Mouse (Mus musculus): ENCODE data around the gene Faim2. TPM values are rescaled to one million over a fixed set of nuclear protein-coding genes. Genes with fewer than 3 reads are reported as not detected.

Faim2 gene
- polyA plus RNA-seq, 1 experiment from 2014 or later: 1.6 TPM

- Histone ChIP-seq H3K9me3 (ENCODE audit: control insufficient read depth) (no peaks in the 10 kb centered on the region), H3K4me2 (replicated peaks; ENCODE audit: low read depth) (no peak overlapping the region), H3K27ac (ENCODE audit: low read depth, low read length) (no peak overlapping the region), H3K9ac (ENCODE audit: low read depth, low read length) (no peak overlapping the region), H3K4me1 (replicated peaks; ENCODE audit: control insufficient read depth, insufficient read depth, low read length) (no peaks in the 10 kb centered on the region), H3K4me3 (ENCODE audit: low read depth, low read length) (no peak overlapping the region), H3K27me3 (replicated peaks; ENCODE audit: control insufficient read depth, insufficient read depth, low read length) (no peaks in the 10 kb centered on the region), H3K36me3 (ENCODE audit: control insufficient read depth, insufficient read depth) (no peaks in the 10 kb centered on the region)
- WGBS: 76% methylated on average over 7 of the region's 7 CpGs
- no peak for ATAC-seq
- no peak for TF ChIP-seq CTCF (IDR thresholded peaks at IDR 0.05; ENCODE audit: low read depth)
Observed at GRCm38 (mm10) chr15:99517715-99518114, 10.2 kb downstream of the Faim2 start.

DNA sequence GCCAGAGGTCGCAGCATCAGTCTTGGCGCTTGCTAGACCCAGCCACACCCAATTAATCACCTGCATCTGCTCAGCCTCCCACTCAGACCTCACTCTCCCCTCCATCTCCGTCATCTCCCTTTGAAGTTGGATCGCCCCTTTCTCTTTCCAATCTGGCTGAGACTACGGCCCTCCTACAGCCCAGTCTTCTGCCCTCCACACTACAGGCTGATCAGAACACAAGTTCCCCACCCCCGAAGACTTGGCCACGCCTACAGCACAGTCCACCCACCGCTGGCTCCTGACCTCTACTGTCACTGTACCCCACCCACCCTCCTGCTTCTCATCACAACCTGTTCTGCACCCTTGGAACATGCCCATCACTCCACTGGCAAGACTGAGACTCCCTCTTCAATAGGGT is 11.2 kb downstream of the Faim2 start:
- 41% methylated on average over 8 of the region's 8 CpGs for WGBS
- no peak overlapping the region for H3K9ac ChIP-seq (ENCODE audit: low read depth, low read length)

GRCm38 (mm10) chr15:99511797-99512525 is 16.0 kb downstream of the Faim2 start:
- WGBS: 87% methylated on average over 15 of the region's 15 CpGs
- Histone ChIP-seq H3K4me1 (replicated peaks; ENCODE audit: control insufficient read depth, insufficient read depth, low read length) (no peaks in the 10 kb centered on the region), H3K27ac (ENCODE audit: low read depth, low read length) (no peak overlapping the region)

More for the DNA sequence above, 11.2 kb downstream of the Faim2 start:
- no peaks in the 10 kb centered on the region for H3K27me3 ChIP-seq (replicated peaks; ENCODE audit: control insufficient read depth, insufficient read depth, low read length)
- H3K36me3 ChIP-seq (ENCODE audit: control insufficient read depth, insufficient read depth): no peaks in the 10 kb centered on the region
- no peak for TF ChIP-seq CTCF (IDR thresholded peaks at IDR 0.05; ENCODE audit: low read depth)
- H3K9me3 ChIP-seq (ENCODE audit: control insufficient read depth): no peaks in the 10 kb centered on the region
- H3K27ac ChIP-seq (ENCODE audit: low read depth, low read length): no peak overlapping the region
- H3K4me2 ChIP-seq (replicated peaks; ENCODE audit: low read depth): no peak overlapping the region
- no peak overlapping the region for H3K4me3 ChIP-seq (ENCODE audit: low read depth, low read length)
- ATAC-seq: no peak
- H3K4me1 ChIP-seq (replicated peaks; ENCODE audit: control insufficient read depth, insufficient read depth, low read length): no peaks in the 10 kb centered on the region

GRCm38 (mm10) chr15:99510621-99511020 is 17.3 kb downstream of the Faim2 start:
- Histone ChIP-seq H3K4me3 (ENCODE audit: low read depth, low read length) (no peak overlapping the region), H3K4me1 (replicated peaks; ENCODE audit: control insufficient read depth, insufficient read depth, low read length) (no peaks in the 10 kb centered on the region), H3K9ac (ENCODE audit: low read depth, low read length) (no peak overlapping the region), H3K9me3 (ENCODE audit: control insufficient read depth) (no peaks in the 10 kb centered on the region), H3K27ac (ENCODE audit: low read depth, low read length) (no peak overlapping the region), H3K36me3 (ENCODE audit: control insufficient read depth, insufficient read depth) (no peaks in the 10 kb centered on the region), H3K4me2 (replicated peaks; ENCODE audit: low read depth) (no peak overlapping the region), H3K27me3 (replicated peaks; ENCODE audit: control insufficient read depth, insufficient read depth, low read length) (no peaks in the 10 kb centered on the region)
- TF ChIP-seq CTCF (IDR thresholded peaks at IDR 0.05; ENCODE audit: low read depth): no peak
- no peak for ATAC-seq
- WGBS: 61% methylated on average over 3 of the region's 3 CpGs

More at GRCm38 (mm10) chr15:99511797-99512525, 16.0 kb downstream of the Faim2 start:
- no peaks in the 10 kb centered on the region for H3K36me3 ChIP-seq (ENCODE audit: control insufficient read depth, insufficient read depth)
- H3K27me3 ChIP-seq (replicated peaks; ENCODE audit: control insufficient read depth, insufficient read depth, low read length): no peaks in the 10 kb centered on the region
- no peak overlapping the region for H3K4me3 ChIP-seq (ENCODE audit: low read depth, low read length)
- H3K4me2 ChIP-seq (replicated peaks; ENCODE audit: low read depth): no peak overlapping the region
- H3K9me3 ChIP-seq (ENCODE audit: control insufficient read depth): no peaks in the 10 kb centered on the region
- TF ChIP-seq CTCF (IDR thresholded peaks at IDR 0.05; ENCODE audit: low read depth): no peak
- no peak for ATAC-seq
- no peak overlapping the region for H3K9ac ChIP-seq (ENCODE audit: low read depth, low read length)

DNA sequence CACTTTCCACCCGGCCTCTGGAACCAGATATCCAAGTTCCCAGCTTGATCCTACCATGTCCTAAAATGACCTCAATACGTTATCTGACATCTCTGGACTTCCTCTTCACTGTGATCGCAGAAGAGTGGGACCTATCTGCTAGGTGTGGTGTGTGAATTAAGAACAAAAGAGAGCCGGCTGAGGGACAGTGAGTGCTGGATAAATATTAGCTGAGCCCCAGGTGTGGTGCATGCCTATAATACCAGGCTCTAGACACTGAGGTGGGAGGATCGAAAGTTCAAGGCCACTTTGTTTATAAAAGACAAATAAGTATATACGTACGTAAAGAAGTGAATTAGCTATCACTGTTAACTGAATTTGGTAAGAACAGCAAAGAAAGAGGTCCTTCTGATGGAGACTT is 18.1 kb downstream of the Faim2 start:
- H3K27me3 ChIP-seq (replicated peaks; ENCODE audit: control insufficient read depth, insufficient read depth, low read length): no peaks in the 10 kb centered on the region
- no peak for ATAC-seq
- no peak overlapping the region for H3K27ac ChIP-seq (ENCODE audit: low read depth, low read length)
- H3K4me1 ChIP-seq (replicated peaks; ENCODE audit: control insufficient read depth, insufficient read depth, low read length): no peaks in the 10 kb centered on the region
- H3K9me3 ChIP-seq (ENCODE audit: control insufficient read depth): no peaks in the 10 kb centered on the region
- no peaks in the 10 kb centered on the region for H3K36me3 ChIP-seq (ENCODE audit: control insufficient read depth, insufficient read depth)
- no peak overlapping the region for H3K4me3 ChIP-seq (ENCODE audit: low read depth, low read length)
- no peak overlapping the region for H3K4me2 ChIP-seq (replicated peaks; ENCODE audit: low read depth)
- WGBS: 26% methylated on average over 7 of the region's 7 CpGs
- TF ChIP-seq CTCF (IDR thresholded peaks at IDR 0.05; ENCODE audit: low read depth): no peak
- no peak overlapping the region for H3K9ac ChIP-seq (ENCODE audit: low read depth, low read length)

DNA sequence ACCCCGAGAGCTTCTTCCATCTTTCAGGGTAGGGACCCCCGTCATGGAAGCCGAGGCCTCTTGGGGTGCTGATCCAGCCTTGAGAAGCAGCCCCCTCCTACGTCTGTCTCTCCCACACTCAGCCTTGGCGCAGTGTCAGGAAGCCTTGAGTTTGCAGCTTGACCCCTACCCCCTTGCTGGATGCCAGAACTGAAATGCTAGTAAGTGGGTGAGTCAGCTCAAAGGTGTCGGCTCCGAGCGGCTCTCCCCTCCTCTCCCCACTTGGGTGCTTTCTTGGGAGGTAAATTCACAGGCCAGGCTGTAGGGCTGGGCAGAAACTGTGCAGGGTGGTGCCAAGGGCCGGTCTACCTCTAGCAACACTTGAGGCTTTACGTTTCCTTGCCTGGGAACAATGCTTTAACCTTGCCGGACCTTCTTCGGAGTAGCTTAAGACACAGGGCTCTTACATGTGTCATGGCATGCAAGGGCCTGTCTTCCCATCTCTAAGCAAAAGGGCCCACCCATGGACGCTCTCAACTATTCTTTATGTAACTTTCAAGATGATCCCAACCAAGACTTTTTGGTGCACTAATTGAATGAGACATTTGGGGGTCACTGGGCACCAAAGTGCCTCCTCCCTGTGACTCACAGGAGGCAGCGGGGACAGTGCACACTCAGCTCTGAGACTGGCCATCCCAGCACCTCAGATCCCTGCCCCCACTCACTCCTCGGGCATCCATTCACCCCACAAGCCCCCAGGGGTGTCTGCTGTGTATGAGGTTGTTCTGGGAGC is 22.5 kb downstream of the Faim2 start:
- no peak overlapping the region for H3K4me3 ChIP-seq (ENCODE audit: low read depth, low read length)
- no peak for TF ChIP-seq CTCF (IDR thresholded peaks at IDR 0.05; ENCODE audit: low read depth)
- H3K9me3 ChIP-seq (ENCODE audit: control insufficient read depth): no peaks in the 10 kb centered on the region
- H3K27me3 ChIP-seq (replicated peaks; ENCODE audit: control insufficient read depth, insufficient read depth, low read length): no peaks in the 10 kb centered on the region
- no peaks in the 10 kb centered on the region for H3K36me3 ChIP-seq (ENCODE audit: control insufficient read depth, insufficient read depth)
- H3K4me2 ChIP-seq (replicated peaks; ENCODE audit: low read depth): no peak overlapping the region
- no peak overlapping the region for H3K27ac ChIP-seq (ENCODE audit: low read depth, low read length)
- no peaks in the 10 kb centered on the region for H3K4me1 ChIP-seq (replicated peaks; ENCODE audit: control insufficient read depth, insufficient read depth, low read length)
- ATAC-seq: no peak
- WGBS: 72% methylated on average over 15 of the region's 15 CpGs
- no peak overlapping the region for H3K9ac ChIP-seq (ENCODE audit: low read depth, low read length)
